Mouse (Mus musculus): ENCODE measurements around the gene Olfr147. TPM values are rescaled to one million over a fixed set of nuclear protein-coding genes. Genes with fewer than 3 reads are reported as not detected.
"Not testable (repeated sequence)": the region's sequence is repeated elsewhere in the genome, so short reads cannot be mapped to it uniquely, and the experiment has no call there.

The Olfr147 gene
- not detected for total RNA-seq (2021)

DNA sequence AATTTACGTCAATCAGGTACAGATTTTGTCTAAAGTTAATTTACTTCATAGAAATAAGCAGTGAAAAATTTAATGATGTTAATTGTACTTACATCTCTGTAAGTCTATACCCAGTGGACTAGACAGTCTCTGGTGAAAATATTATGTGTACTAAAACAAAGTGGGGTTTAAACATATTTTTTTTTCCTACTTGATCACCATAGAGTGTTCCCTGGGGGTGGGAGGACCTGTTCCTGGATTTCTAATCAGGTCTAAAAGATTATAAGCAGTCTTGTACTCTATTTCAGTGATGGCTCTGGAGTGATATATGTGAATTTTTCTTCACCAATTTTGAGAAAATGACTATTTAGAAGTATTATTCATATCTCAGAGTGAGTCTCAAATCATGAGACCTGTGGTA is at the start of gene Olfr147:
TSS of gene Olfr147 (plus strand) at position 301 of the 400 bp plus-strand sequence.
- intact Hi-C loops (cut with DNase I): no loop called here

DNA sequence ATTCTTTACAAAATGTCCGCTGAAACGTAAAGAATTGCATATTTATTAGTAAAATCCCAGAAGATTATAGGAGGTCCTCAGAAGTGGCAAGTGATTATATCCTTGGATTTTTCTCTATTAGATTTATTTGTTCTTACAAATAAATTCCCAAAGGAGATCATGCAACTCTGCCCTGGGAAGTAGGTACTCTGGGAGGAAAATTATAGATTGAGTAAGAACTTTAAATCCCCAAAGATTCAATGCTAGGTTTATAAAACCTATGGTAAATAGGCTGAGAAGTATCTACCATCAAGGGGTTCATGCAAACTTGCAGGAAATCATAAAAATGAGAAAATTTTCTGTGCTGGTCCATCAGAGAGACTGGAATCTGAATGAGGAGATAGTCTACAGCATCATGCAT is 34.9 kb upstream of the Olfr147 start, which contains the start of gene Olfr250:
TSS of gene Olfr250 (plus strand) at position 301 of the 400 bp plus-strand sequence.
- intact Hi-C loops (cut with DNase I): no loop called here
- DNase-seq (ENCODE audit: low spot score in 2 of 2): no peak

More for the DNA sequence above, at the start of gene Olfr147:
- DNase-seq (ENCODE audit: low spot score in 2 of 2): no peak

DNA sequence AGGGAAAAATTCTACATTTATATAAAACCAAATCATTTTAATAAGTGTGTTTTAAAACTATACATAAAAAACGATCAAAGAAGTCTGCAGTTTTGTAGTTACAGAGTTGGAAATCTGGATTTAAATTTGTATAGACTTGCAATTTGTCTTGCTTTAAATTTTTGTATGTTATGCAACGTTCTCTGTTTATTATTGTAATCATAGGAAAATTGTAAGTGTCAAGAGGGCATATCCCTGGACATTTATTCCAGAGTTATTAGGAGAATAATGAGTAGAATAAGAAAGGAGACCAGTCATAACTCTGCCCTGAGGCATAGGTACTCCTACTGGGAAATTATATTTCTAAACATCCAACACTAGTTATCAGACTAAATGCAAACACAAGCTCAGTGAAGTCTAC is 24.7 kb upstream of the Olfr147 start, which contains the start of gene Olfr251:
TSS of gene Olfr251 (plus strand) at position 301 of the 400 bp plus-strand sequence.
- intact Hi-C loops (cut with DNase I): no loop called here
- no peak for DNase-seq (ENCODE audit: low spot score in 2 of 2)

DNA sequence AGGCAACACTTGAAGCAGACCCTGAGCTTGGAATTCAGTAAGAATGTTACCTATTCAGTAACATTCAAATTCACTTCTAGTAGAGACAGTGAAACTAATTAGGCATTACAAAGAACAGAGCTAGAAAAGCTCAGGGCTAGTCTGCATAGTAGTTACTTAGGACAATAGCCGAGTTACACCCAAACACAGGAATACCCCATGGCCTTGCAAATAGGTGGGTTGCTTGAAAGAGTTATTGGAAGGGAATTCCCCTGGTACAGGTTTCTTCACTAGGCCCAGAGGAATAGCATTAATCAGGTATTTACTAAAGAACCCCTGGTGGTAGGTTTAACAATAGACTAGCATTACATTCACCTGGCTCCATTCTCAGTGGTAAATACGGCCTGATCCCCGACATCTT is 6.0 kb downstream of the Olfr147 start:
- DNase-seq (ENCODE audit: low spot score in 2 of 2); intact Hi-C loops (cut with DNase I): not testable (repeated sequence)

DNA sequence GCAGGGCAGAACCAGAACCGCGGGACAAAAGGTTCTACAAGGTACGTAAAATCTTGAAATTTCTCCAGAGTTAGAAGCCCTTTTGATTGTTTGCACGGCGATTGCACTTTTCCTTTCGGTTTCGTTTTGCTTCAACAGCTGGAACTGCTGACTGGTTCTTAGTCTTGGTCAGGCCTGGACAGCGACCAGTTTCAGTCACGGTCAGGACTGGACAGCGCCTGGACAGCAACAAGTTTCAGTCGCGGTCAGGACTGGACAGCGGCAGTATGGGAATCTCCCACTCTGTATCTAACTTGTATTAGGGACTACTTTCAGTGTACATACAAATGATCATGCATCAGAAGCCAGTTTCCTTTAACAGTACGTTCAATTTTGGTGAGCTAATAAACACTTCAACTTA is 12.0 kb downstream of the Olfr147 start:
- DNase-seq (ENCODE audit: low spot score in 2 of 2); intact Hi-C loops (cut with DNase I): not testable (repeated sequence)

DNA sequence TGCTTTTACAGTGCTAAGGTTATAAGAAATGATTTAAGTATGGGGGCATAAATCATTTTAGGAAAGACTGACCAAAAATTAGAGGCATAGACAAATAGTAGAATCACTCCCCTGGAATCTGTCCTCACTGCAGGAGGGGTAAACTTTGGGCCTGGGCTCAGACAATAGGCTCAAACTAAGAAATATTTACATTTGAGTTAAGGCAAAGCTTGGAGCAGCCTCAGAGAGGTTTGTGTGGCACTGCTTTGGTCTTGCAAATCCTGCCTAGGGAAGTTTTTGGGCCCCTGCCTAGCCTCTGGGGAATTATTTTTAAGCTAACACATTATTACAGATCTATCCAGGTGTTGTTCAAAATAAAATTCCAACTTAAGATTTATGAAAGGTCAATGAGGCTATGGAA is 22.3 kb downstream of the Olfr147 start:
- intact Hi-C loops (cut with DNase I): no loop called here
- no peak for DNase-seq (ENCODE audit: low spot score in 2 of 2)

DNA sequence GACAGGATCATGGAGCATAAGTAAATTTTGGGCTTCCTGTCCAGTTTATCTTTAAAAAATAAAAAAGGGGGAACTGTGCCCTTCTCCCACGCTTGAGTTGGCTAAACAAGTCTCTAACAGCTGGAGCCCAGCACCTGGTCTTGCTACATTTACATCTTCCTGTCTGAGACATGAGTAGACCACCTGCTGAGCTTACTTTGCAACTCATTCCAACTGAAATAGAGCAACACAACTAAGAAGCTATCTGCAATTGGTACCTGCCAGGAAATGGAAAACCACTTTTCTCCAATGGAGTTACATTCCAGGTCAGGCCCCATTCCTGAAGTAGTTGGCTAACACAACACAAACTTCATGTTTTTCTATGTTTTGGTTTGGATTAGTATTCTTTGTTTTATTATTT is 25.5 kb downstream of the Olfr147 start:
- no peak for DNase-seq (ENCODE audit: low spot score in 2 of 2)
- intact Hi-C loops (cut with DNase I): no loop called here

DNA sequence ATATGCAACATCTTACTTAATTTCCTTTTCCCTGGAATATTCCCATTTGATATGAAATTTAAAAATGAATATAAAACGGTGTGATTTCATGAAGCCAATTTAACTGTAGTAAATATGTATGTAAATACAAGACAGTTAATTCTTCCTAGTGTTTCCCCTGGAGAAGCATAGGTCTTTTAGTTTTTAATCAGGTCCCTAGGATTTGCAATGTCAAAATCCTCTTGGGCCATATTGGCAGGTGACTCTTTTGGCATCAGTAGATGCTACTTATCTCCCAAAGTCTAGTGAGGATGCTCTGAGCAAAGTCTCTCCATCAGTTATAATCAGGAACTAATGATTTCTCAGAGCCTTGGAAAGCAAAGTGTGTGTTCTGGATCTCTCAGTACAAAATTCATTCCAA is 27.7 kb downstream of the Olfr147 start, which contains the start of gene Olfr901:
TSS of gene Olfr901 (plus strand) at position 301 of the 400 bp plus-strand sequence.
- intact Hi-C loops (cut with DNase I): no loop called here
- no peak for DNase-seq (ENCODE audit: low spot score in 2 of 2)

DNA sequence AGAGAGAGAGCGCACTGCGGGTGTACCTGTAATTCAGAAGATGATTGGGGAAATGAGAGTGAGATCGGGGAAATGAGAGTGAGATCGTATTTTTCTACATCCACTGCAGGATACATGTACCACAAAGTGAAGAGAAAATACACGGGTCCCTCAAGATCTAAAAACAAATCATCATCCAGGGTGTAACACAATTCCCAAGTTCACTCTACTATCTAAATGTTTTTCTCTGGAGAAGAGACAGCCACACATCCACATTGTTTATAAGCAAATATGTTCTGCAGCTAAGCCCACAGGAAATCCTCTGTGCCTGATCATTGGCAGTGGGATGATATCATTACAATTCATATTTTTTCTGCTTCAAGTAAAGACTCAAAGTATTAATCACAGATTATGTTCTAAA is 45.9 kb downstream of the Olfr147 start, which contains the start of gene Olfr902:
TSS of gene Olfr902 (plus strand) at position 301 of the 400 bp plus-strand sequence.
- DNase-seq (ENCODE audit: low spot score in 2 of 2): no peak
- intact Hi-C loops (cut with DNase I): no loop called here

Other genes starting within 250 kb of the Olfr147 start
- not detected for gene Olfr891, start 220.9 kb upstream of the Olfr147 start, total RNA-seq (2021)
- gene Olfr893, start 193.3 kb upstream of the Olfr147 start, total RNA-seq (2021): not detected
- not detected for gene Olfr894, start 183.6 kb upstream of the Olfr147 start, total RNA-seq (2021)
- gene Olfr143, start 148.9 kb upstream of the Olfr147 start, total RNA-seq (2021): not detected
- not detected for gene Olfr895, start 133.8 kb upstream of the Olfr147 start, total RNA-seq (2021)
- not detected for gene Olfr896-ps1, start 110.6 kb upstream of the Olfr147 start, total RNA-seq (2021)
- not detected for gene Olfr25, start 72.6 kb upstream of the Olfr147 start, total RNA-seq (2021)
- not detected for gene Olfr898, start 53.3 kb upstream of the Olfr147 start, total RNA-seq (2021)
- not detected for gene Olfr250, start 34.8 kb upstream of the Olfr147 start, total RNA-seq (2021)
- gene Olfr251, start 24.6 kb upstream of the Olfr147 start, total RNA-seq (2021): not detected
- not detected for gene Olfr901, start 27.8 kb downstream of the Olfr147 start, total RNA-seq (2021)
- gene Olfr902, start 46.0 kb downstream of the Olfr147 start, total RNA-seq (2021): not detected
- gene Olfr904, start 61.4 kb downstream of the Olfr147 start, total RNA-seq (2021): not detected
- not detected for gene Olfr905, start 69.4 kb downstream of the Olfr147 start, total RNA-seq (2021)
- not detected for gene Olfr906, start 85.4 kb downstream of the Olfr147 start, total RNA-seq (2021)
- not detected for gene Olfr907, start 94.1 kb downstream of the Olfr147 start, total RNA-seq (2021)
- not detected for gene Olfr911-ps1, start 119.9 kb downstream of the Olfr147 start, total RNA-seq (2021)
- not detected for gene Olfr910, start 136.2 kb downstream of the Olfr147 start, total RNA-seq (2021)
- gene Olfr912, start 178.5 kb downstream of the Olfr147 start, total RNA-seq (2021): not detected
- gene Olfr913, start 191.1 kb downstream of the Olfr147 start, total RNA-seq (2021): not detected
- gene Olfr914, start 203.4 kb downstream of the Olfr147 start, total RNA-seq (2021): not detected